Mouse (Mus musculus): ENCODE measurements around the gene Tmem117. TPM values are rescaled to one million over a fixed set of nuclear protein-coding genes. Genes with fewer than 3 reads are reported as not detected.

Tmem117 gene
- total and polyA plus RNA-seq, 3 experiments, result 0.16 TPM; not detected in 2

DNA sequence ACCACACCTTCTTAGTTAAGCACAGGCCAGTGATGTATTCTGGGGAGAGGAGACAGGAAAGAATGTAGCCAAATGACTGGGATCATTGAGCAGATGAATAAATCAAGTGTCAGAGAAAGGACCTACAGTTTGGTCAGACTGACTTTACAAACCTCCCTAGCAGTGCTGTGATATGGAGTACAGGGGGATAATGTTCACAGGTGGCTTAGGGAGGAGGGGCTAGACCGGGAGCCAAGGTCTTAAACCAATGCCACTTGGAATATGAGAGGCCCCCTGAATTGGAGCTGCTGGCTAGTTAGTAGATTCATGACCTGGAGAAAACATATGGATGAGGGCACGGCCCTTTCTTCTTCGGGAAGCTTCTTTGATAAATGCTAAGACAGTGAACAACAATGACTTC is 177.0 kb downstream of the Tmem117 start:
- H3K9me3 ChIP-seq (replicated peaks), result peaks cover 61% of the 10 kb centered on the region
- ATAC-seq (ENCODE audit: extremely low read depth, insufficient number of reproducible peaks, low FRiP score, poor library complexity, severe bottlenecking), result no peak

DNA sequence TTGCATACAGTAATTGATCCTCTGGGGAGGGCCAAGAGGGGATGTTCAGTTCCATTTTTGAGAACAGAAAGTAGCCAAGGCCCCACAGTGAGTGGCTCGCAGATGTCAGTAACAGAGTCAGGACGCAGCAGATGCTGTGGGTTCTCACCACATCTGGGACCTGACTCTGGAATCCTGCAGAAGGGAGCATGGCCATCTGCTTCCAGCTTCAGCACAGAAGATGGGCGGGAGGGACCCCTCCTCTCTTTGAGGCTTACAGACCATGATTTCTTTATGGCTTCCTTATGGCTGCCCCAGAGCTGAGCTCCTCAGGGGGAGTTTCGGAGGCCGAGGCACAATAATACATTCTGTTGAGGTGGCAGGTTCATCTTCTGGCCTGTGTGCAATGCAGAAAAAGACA is 182.5 kb downstream of the Tmem117 start:
- TF ChIP-seq GATA1 (IDR thresholded peaks at IDR 0.05; ENCODE audit: borderline replicate concordance, low read length) (no peak), POLR2AphosphoS5 (IDR thresholded peaks at IDR 0.05; ENCODE audit: insufficient replicate concordance, low read depth, low read length) (no peak), CTCF (IDR thresholded peaks at IDR 0.05; ENCODE audit: low read depth, low read length) (no peak), GATA2 (IDR thresholded peaks at IDR 0.05; ENCODE audit: borderline replicate concordance, low read depth, low read length) (no peak), TAL1 (conservative IDR thresholded peaks at IDR 0.05; ENCODE audit: low read depth, low read length) (no peak)
- no peaks in the 10 kb centered on the region for H3K4me1 ChIP-seq (ENCODE audit: insufficient read depth, low read depth, low read length)
- no peak for DNase-seq (ENCODE audit: low spot score)
- no peaks in the 10 kb centered on the region for H3K27me3 ChIP-seq (ENCODE audit: insufficient read depth, low read length)
- no peak for ATAC-seq (ENCODE audit: extremely low read depth, insufficient number of reproducible peaks, low FRiP score, poor library complexity, severe bottlenecking)
- H3K4me3 ChIP-seq (ENCODE audit: low read depth, low read length), result no peak overlapping the region
- H3K9me3 ChIP-seq (replicated peaks), result peaks cover 56% of the 10 kb centered on the region
- H3K36me3 ChIP-seq (replicated peaks), result no peaks in the 10 kb centered on the region

More for the DNA sequence above, 177.0 kb downstream of the Tmem117 start:
- no peak for DNase-seq (ENCODE audit: low spot score)
- TF ChIP-seq POLR2AphosphoS5 (IDR thresholded peaks at IDR 0.05; ENCODE audit: insufficient replicate concordance, low read depth, low read length) (no peak), CTCF (IDR thresholded peaks at IDR 0.05; ENCODE audit: low read depth, low read length) (no peak), GATA1 (IDR thresholded peaks at IDR 0.05; ENCODE audit: borderline replicate concordance, low read length) (no peak), TAL1 (conservative IDR thresholded peaks at IDR 0.05; ENCODE audit: low read depth, low read length) (no peak), GATA2 (IDR thresholded peaks at IDR 0.05; ENCODE audit: borderline replicate concordance, low read depth, low read length) (no peak)
- Histone ChIP-seq H3K27me3 (ENCODE audit: insufficient read depth, low read length) (no peaks in the 10 kb centered on the region), H3K4me1 (ENCODE audit: insufficient read depth, low read depth, low read length) (no peaks in the 10 kb centered on the region), H3K4me3 (ENCODE audit: low read depth, low read length) (no peak overlapping the region), H3K36me3 (replicated peaks) (no peaks in the 10 kb centered on the region)

DNA sequence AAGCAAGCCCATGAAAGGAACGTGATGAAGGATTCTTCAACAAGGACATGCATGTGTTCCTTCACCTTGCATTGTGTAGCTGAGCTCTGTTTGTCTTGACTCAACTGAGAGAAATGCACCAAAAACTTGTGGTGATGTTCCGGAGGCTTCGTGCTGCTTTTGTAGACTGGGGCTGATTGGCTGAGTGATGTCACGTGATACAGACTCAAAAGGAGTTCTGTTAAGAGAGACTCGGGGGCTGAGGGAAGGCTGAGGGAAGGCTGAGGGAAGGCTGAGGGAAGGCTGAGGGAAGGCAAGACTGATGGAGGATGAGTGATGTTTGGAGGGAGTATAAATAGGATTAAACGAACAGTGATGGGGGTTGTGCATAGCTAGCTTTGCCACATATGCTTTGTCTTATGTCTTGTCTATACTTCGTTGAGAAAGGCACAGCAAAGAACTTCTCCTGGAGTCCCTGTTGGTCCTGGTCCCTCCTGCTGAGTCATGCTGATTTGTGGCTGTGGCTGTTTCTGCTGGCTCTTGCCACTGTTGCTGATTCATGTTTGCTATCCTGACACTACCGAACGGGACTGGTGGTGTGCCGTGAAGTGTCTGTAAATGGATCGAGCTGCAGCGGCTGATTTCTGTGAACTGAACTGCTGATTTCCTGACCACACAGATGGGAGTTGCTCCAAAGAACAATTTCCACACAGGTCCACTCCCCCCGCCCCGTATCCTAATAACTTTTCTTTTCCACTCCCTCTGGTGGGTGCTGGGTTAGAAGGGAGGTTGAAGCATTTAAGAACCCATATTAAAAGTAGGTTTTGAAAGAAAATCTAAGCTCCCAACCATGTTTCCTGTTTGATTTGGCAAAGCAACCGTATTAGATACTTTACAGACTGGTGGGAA is 185.4 kb downstream of the Tmem117 start:
- DNase-seq (ENCODE audit: low spot score), result no peak

DNA sequence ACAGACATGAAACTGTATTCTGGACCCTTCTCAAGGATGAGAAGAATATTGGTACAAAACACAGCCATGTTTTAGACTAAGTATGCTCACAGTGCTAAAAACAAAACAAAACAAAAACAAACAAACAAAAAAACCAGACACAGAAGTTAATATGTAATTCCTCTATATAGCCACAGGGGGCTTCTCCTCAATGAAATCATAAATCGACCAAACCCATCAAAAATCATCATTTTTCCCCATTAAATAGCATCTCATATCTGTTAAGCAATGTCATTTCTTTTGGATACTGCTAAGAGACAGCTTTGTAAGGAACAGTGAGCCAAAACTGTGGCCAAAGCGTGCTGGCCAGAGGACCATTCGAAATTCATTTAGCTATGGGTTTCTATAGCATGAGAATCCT is 206.6 kb downstream of the Tmem117 start:
- H3K4me1 ChIP-seq (ENCODE audit: insufficient read depth, low read depth, low read length), result no peaks in the 10 kb centered on the region
- H3K27me3 ChIP-seq (ENCODE audit: insufficient read depth, low read length), result no peaks in the 10 kb centered on the region
- ATAC-seq (ENCODE audit: extremely low read depth, insufficient number of reproducible peaks, low FRiP score, poor library complexity, severe bottlenecking), result no peak
- no peak overlapping the region for H3K4me3 ChIP-seq (ENCODE audit: low read depth, low read length)
- DNase-seq (ENCODE audit: low spot score), result no peak
- TF ChIP-seq GATA1 (IDR thresholded peaks at IDR 0.05; ENCODE audit: borderline replicate concordance, low read length) (no peak), POLR2AphosphoS5 (IDR thresholded peaks at IDR 0.05; ENCODE audit: insufficient replicate concordance, low read depth, low read length) (no peak), GATA2 (IDR thresholded peaks at IDR 0.05; ENCODE audit: borderline replicate concordance, low read depth, low read length) (no peak), TAL1 (conservative IDR thresholded peaks at IDR 0.05; ENCODE audit: low read depth, low read length) (no peak), CTCF (IDR thresholded peaks at IDR 0.05; ENCODE audit: low read depth, low read length) (no peak)
- H3K36me3 ChIP-seq (replicated peaks), result no peaks in the 10 kb centered on the region
- H3K9me3 ChIP-seq (replicated peaks), result peaks cover 33% of the 10 kb centered on the region

More for the DNA sequence above, 185.4 kb downstream of the Tmem117 start:
- H3K27me3 ChIP-seq (ENCODE audit: insufficient read depth, low read length), result no peaks in the 10 kb centered on the region
- H3K9me3 ChIP-seq (replicated peaks), result peaks cover 50% of the 10 kb centered on the region
- H3K4me1 ChIP-seq (ENCODE audit: insufficient read depth, low read depth, low read length), result no peaks in the 10 kb centered on the region
- H3K4me3 ChIP-seq (ENCODE audit: low read depth, low read length), result no peak overlapping the region
- no peak for TF ChIP-seq GATA1 (IDR thresholded peaks at IDR 0.05; ENCODE audit: borderline replicate concordance, low read length)
- no peak for TF ChIP-seq TAL1 (conservative IDR thresholded peaks at IDR 0.05; ENCODE audit: low read depth, low read length)
- no peak for TF ChIP-seq GATA2 (IDR thresholded peaks at IDR 0.05; ENCODE audit: borderline replicate concordance, low read depth, low read length)
- TF ChIP-seq POLR2AphosphoS5 (IDR thresholded peaks at IDR 0.05; ENCODE audit: insufficient replicate concordance, low read depth, low read length), result no peak
- no peak for TF ChIP-seq CTCF (IDR thresholded peaks at IDR 0.05; ENCODE audit: low read depth, low read length)
- H3K36me3 ChIP-seq (replicated peaks), result no peaks in the 10 kb centered on the region
- ATAC-seq (ENCODE audit: extremely low read depth, insufficient number of reproducible peaks, low FRiP score, poor library complexity, severe bottlenecking), result no peak

DNA sequence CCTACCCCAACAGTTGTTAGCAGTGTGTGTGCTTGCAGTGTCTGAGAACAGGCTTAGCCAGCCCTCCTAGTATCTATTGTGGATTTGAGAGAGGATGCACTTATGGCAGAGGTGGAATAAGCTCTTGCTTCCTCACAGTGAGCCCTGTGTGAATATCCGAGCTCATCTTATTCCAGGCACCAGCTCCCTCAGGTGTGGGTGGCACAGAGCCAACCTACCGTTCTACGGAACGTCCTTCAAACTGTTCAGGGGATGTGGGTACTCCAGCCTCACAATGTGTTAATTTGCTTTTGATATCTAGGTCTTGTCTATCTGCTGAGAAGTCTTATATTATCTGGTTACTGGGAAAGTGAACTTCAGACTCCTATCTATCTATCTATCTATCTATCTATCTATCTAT is 209.6 kb downstream of the Tmem117 start:
- Histone ChIP-seq H3K36me3 (replicated peaks) (no peaks in the 10 kb centered on the region), H3K4me1 (ENCODE audit: insufficient read depth, low read depth, low read length) (no peaks in the 10 kb centered on the region), H3K9me3 (replicated peaks) (peaks cover 26% of the 10 kb centered on the region), H3K4me3 (ENCODE audit: low read depth, low read length) (no peak overlapping the region), H3K27me3 (ENCODE audit: insufficient read depth, low read length) (no peaks in the 10 kb centered on the region)
- TF ChIP-seq CTCF (IDR thresholded peaks at IDR 0.05; ENCODE audit: low read depth, low read length) (no peak), GATA2 (IDR thresholded peaks at IDR 0.05; ENCODE audit: borderline replicate concordance, low read depth, low read length) (no peak), GATA1 (IDR thresholded peaks at IDR 0.05; ENCODE audit: borderline replicate concordance, low read length) (no peak), POLR2AphosphoS5 (IDR thresholded peaks at IDR 0.05; ENCODE audit: insufficient replicate concordance, low read depth, low read length) (no peak), TAL1 (conservative IDR thresholded peaks at IDR 0.05; ENCODE audit: low read depth, low read length) (no peak)
- ATAC-seq (ENCODE audit: extremely low read depth, insufficient number of reproducible peaks, low FRiP score, poor library complexity, severe bottlenecking), result no peak
- no peak for DNase-seq (ENCODE audit: low spot score)

DNA sequence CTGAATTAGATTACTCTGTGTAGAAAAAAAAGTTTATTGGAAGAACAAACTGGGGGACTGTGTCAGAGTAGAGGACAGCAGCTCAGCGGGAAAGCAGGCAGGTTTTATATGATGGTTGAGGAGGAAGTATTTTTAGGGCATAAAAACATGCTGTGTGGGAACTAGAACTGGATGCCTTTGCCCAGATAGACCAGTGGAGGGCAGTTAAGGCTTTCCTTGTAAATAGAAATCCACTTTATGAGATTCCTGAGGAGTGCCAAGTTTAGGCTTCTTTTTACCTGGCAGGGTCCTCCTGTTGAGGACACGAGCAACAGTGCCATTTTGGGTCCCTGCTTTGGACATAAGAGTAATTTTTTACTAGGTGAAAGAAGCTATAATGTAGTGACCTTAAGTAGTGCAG is 218.5 kb downstream of the Tmem117 start:
- Histone ChIP-seq H3K36me3 (replicated peaks) (no peaks in the 10 kb centered on the region), H3K4me1 (ENCODE audit: insufficient read depth, low read depth, low read length) (no peaks in the 10 kb centered on the region), H3K27me3 (ENCODE audit: insufficient read depth, low read length) (no peaks in the 10 kb centered on the region), H3K4me3 (ENCODE audit: low read depth, low read length) (no peak overlapping the region), H3K9me3 (replicated peaks) (peaks cover 23% of the 10 kb centered on the region)
- ATAC-seq (ENCODE audit: extremely low read depth, insufficient number of reproducible peaks, low FRiP score, poor library complexity, severe bottlenecking) (no peak), DNase-seq (ENCODE audit: low spot score) (no peak)
- TF ChIP-seq TAL1 (conservative IDR thresholded peaks at IDR 0.05; ENCODE audit: low read depth, low read length), result no peak
- TF ChIP-seq CTCF (IDR thresholded peaks at IDR 0.05; ENCODE audit: low read depth, low read length), result no peak
- no peak for TF ChIP-seq POLR2AphosphoS5 (IDR thresholded peaks at IDR 0.05; ENCODE audit: insufficient replicate concordance, low read depth, low read length)
- TF ChIP-seq GATA1 (IDR thresholded peaks at IDR 0.05; ENCODE audit: borderline replicate concordance, low read length), result no peak
- no peak for TF ChIP-seq GATA2 (IDR thresholded peaks at IDR 0.05; ENCODE audit: borderline replicate concordance, low read depth, low read length)
